Mouse (Mus musculus) skeletal muscle tissue, postnatal 0 days (tissue): ENCODE data around the gene Ace. TPM values are rescaled to one million over a fixed set of nuclear protein-coding genes. Genes with fewer than 3 reads are reported as not detected.

ENCODE experiments used
- polyA plus RNA-seq: library from polyadenylated mRNA; unstranded; fragments of >200 nt; fragmentation: Nextera tagmentation; extraction: Ambion mirVana; gene quantifications from 2 replicates; pipeline ENCODE4 v1.2.1, GENCODE M21; 2015

The Ace gene
- 4.0 and 4.3 TPM in 2 replicates for polyA plus RNA-seq

DNA sequence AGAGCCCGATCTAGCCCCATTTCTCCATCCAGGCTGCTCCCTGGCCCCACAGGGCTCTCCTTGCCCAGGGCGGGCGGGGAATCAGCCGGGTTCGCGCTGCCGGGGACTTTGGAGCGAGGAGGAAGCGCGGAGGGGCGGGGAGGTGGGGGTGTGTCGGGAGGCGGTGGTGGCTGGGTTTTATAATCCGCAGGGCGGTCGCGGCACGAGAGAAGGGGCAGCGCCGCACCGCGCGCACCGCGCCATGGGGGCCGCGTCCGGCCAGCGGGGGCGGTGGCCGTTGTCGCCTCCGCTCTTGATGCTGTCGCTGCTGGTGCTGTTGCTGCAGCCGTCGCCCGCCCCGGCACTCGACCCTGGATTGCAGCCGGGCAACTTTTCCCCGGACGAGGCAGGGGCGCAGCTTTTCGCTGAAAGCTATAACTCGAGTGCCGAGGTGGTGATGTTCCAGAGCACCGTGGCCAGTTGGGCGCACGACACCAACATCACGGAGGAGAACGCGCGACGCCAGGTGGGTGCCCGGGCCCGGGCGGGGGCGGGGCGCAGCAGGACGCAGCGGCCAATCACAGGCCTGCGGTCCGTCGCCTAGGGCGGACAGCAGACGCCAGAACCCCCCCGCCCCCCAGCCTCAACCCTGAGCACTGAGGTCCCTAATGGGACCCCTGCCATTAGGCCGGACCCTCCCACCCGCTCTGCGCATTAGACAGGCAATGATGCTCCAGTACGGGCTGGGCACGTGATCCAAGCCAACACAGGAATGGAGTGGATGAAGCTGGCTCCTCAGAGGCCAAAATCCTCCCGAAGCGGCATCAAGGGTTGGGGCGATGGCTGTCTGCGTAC lies at the start of gene Ace:
Ace (plus strand) TSS at position 205 of the 834 bp plus-strand sequence.

DNA sequence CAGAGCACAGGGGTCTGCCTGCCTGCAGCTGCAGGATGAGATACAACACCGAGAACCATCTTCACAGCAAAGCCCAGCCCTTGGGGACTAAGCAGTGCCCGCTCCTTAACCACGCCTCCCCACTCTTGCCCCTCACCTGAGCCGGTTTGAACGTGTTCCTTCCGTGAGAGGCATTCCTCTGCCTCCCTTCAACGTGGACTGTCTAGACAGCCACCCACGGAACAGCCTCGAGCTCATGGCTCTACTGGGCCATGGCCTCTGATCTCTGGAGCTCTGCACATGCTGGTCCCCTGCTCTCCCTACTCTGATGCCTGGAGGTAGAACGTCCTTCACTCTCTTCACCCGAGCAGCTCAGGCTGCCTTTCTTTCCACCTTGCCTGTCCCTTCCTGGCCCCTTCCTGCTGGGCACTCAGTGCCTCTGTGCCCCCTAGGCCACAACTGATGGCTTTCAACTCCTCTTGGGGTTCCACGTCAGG lies 14.8 kb upstream of the Ace start, which contains the start of gene Cyb561:
Cyb561 (minus strand) TSS at position 426 of the 476 bp plus-strand sequence.

DNA sequence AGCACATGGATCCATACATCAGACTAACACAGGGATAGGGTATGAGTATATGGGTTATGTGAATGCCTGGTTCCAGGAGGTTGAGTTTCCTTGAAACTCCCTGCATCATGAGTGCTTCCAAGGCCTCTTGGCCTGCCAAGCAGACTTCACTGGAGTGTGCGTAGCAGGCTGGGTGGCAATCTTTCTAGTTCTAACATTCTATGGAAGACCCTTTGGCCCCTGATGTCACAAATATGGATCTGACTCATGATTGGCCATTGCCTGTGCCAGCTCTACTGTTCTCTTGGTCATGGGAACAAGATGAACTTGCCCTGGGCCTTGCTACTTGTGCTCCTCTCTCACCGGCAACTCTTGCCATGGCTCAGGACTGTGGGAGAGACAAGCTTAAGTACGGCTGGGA lies 26.6 kb downstream of the Ace start, which contains the start of gene Ace3:
Ace3 (plus strand) TSS at position 301 of the 400 bp plus-strand sequence.

GRCm38 (mm10) chr11:106007821-106008220 lies 40.1 kb downstream of the Ace start, which contains the start of gene Kcnh6:
Kcnh6 (plus strand) TSS chr11:106008124.

GRCm38 (mm10) chr11:106036548-106037417 lies 69.0 kb downstream of the Ace start, which contains the start of gene Dcaf7:
Dcaf7 (plus strand) TSS chr11:106036872.

Other genes with a start within 250 kb of the Ace start
- gene Cyb561, start 14.6 kb upstream of the Ace start, polyA plus RNA-seq, result 4.3 and 4.8 TPM in 2 replicates
- not detected in 2 replicates for gene Ace3, start 26.7 kb downstream of the Ace start, polyA plus RNA-seq
- gene Kcnh6, start 40.2 kb downstream of the Ace start, polyA plus RNA-seq, result 0.07 and 0.09 TPM in 2 replicates
- gene Dcaf7, start 68.9 kb downstream of the Ace start, polyA plus RNA-seq, result 27.0 and 28.4 TPM in 2 replicates
- 10.9 and 11.8 TPM in 2 replicates for gene Taco1, start 98.1 kb downstream of the Ace start, polyA plus RNA-seq
- gene Map3k3, start 116.7 kb downstream of the Ace start, polyA plus RNA-seq, result 13.3 and 14.6 TPM in 2 replicates
- not detected in 2 replicates for gene Gm10840, start 192.9 kb downstream of the Ace start, polyA plus RNA-seq
- gene Limd2, start 192.9 kb downstream of the Ace start, polyA plus RNA-seq, result 48.7 and 60.5 TPM in 2 replicates
- gene Strada, start 234.2 kb downstream of the Ace start, polyA plus RNA-seq, result 22.1 and 25.0 TPM in 2 replicates
- gene Ccdc47, start 248.4 kb downstream of the Ace start, polyA plus RNA-seq, result 71.4 and 81.6 TPM in 2 replicates
- 29.4 and 30.6 TPM in 2 replicates for gene Ddx42, start 249.0 kb downstream of the Ace start, polyA plus RNA-seq